Mouse (Mus musculus): ENCODE results near the gene Ola1. TPM values are rescaled to one million over a fixed set of nuclear protein-coding genes. Genes with fewer than 3 reads are reported as not detected.

Ola1 gene
- total RNA-seq, 2 experiments from 2014 or later, result 101 to 103 TPM

DNA sequence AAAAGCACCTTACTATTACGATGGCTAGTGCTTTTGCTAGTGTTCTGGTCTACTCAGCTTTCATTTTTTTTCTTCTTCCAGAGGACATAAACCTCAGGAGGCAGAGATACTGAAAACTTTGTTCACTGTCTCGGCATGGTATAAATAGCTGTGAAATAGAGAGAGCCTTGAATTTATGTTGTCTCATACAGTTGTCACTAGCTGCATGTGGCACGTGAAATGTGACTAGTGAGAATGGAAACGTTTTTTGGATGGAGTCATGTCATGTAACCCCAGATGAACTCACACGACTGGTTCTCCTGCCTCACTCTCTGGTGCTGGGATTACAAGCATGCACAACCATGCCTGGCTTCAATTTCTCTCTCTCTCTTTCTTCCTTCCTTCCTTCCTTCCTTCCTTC, 173.2 kb downstream of the Ola1 start:
- DNase-seq (ENCODE audit: low spot score in 2 of 2), result no peak
- intact Hi-C loops (cut with DNase I), result no loop called here

Other genes with a start within 250 kb of the Ola1 start
- 10 to 100 TPM; 50.0 to 54.8 TPM for gene Sp3, start 238.5 kb downstream of the Ola1 start, total RNA-seq (2021)
- gene Gm11084, start 232.2 kb downstream of the Ola1 start, total RNA-seq (2021), result not detected
- 1 to 10 TPM; 2.8 to 4.6 TPM for gene Sp9, start 53.0 kb upstream of the Ola1 start, total RNA-seq (2021)
- 10 to 100 TPM; 16.3 to 18.4 TPM for gene Scrn3, start 93.7 kb upstream of the Ola1 start, total RNA-seq (2021)
- gene Cir1, start 93.8 kb upstream of the Ola1 start, total RNA-seq (2021), result 10 to 100 TPM; 24.3 to 28.3 TPM
- gene Gpr155, start 167.6 kb upstream of the Ola1 start, total RNA-seq (2021), result 10 to 100 TPM; 37.9 to 41.7 TPM